Mouse (Mus musculus): ENCODE measurements around the gene Pla2g2f. TPM values are rescaled to one million over a fixed set of nuclear protein-coding genes. Genes with fewer than 3 reads are reported as not detected.

The Pla2g2f gene
- polyA plus RNA-seq, 1 experiment from 2014 or later: not detected

Other genes with a start within 250 kb of the Pla2g2f start
- 0.21 and 0.48 TPM in 2 replicates for gene Vwa5b1, start 121.7 kb downstream of the Pla2g2f start, polyA plus RNA-seq (2015; fragmentation: Nextera tagmentation; extraction: Ambion mirVana)
- 0.39 and 0.84 TPM in 2 replicates for gene Pla2g2c, start 32.8 kb downstream of the Pla2g2f start, polyA plus RNA-seq (2015; fragmentation: Nextera tagmentation; extraction: Ambion mirVana)
- gene Ubxn10, start 20.5 kb downstream of the Pla2g2f start, polyA plus RNA-seq (2015; fragmentation: Nextera tagmentation; extraction: Ambion mirVana): 1.9 and 2.6 TPM in 2 replicates
- gene Pla2g2d, start 18.1 kb upstream of the Pla2g2f start, polyA plus RNA-seq (2015; fragmentation: Nextera tagmentation; extraction: Ambion mirVana): 1.1 and 2.6 TPM in 2 replicates
- 0.28 TPM in 1 of 2 replicates, not detected in the other for gene Pla2g5, start 105.9 kb upstream of the Pla2g2f start, polyA plus RNA-seq (2015; fragmentation: Nextera tagmentation; extraction: Ambion mirVana)
- gene Gm13030, start 116.3 kb upstream of the Pla2g2f start, polyA plus RNA-seq (2015; fragmentation: Nextera tagmentation; extraction: Ambion mirVana): not detected in 2 replicates
- not detected in 2 replicates for gene Pla2g2e, start 120.3 kb upstream of the Pla2g2f start, polyA plus RNA-seq (2015; fragmentation: Nextera tagmentation; extraction: Ambion mirVana)
- gene Otud3, start 156.3 kb upstream of the Pla2g2f start, polyA plus RNA-seq (2015; fragmentation: Nextera tagmentation; extraction: Ambion mirVana): 3.0 and 3.7 TPM in 2 replicates
- gene Rnf186, start 209.5 kb upstream of the Pla2g2f start, polyA plus RNA-seq (2015; fragmentation: Nextera tagmentation; extraction: Ambion mirVana): not detected in 2 replicates
- gene Tmco4, start 215.3 kb upstream of the Pla2g2f start, polyA plus RNA-seq (2015; fragmentation: Nextera tagmentation; extraction: Ambion mirVana): 0.80 and 1.2 TPM in 2 replicates

Data from neural tube, embryonic 13.5 days (tissue).